Mouse (Mus musculus) C2C12 (cell line): Measurements from ENCODE around the gene Crtc2.

Experiments used
- CTCF ChIP-seq: IDR thresholded peaks from one replicate; pipeline ENCODE4 v1.5.1; 2011; ENCODE audit not compliant: control insufficient read depth, insufficient read depth, insufficient read length
- MYOG ChIP-seq: IDR thresholded peaks from one replicate; pipeline ENCODE4 v1.6.1; 2011; ENCODE audit not compliant: control insufficient read depth, insufficient read length; ENCODE audit errors: extremely low read depth
- USF1 ChIP-seq: IDR thresholded peaks from one replicate; pipeline ENCODE4 v1.6.1; 2011; ENCODE audit warnings: low read depth, mild to moderate bottlenecking, control low read depth, moderate library complexity

DNA sequence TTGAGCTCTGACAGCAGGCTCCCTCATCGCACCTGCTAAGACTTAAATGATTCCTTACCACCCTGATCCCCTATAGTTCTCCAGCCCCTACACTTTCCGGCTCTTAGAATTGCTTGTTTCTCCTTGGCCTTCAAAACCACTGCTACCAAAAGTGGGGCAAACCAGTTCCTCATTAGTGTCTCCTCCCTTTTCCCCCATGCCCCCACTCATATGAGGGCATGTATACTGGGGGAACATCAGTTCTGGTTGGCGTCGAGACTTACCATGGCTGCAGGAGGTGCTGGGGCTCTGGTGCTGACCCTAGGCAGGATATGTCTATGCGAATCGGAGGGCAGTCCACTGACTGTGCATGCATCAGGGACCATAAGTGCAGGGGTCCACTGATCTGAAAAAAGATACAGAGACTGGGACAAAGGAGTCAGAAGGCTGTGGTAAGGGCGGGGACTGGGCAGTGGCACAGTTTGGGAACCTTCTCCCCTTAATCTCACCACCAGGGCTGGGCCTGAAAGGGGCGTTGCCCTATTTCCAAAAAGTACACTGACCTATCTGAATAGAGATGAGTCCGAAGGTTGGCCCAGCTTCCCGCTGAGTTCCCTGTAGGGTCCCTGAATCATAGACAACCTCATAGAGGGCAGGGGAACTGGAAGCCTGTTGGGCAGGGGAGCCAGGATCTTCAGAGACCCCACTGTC, 12.1 kb upstream of the Crtc2 start:
- TF ChIP-seq USF1 (no peak), CTCF (no peak), MYOG (no peak)
